Mouse (Mus musculus): ENCODE measurements around the gene Psmb11. TPM values are rescaled to one million over a fixed set of nuclear protein-coding genes. Genes with fewer than 3 reads are reported as not detected.
"Not testable (repeated sequence)": the region's sequence is repeated elsewhere in the genome, so short reads cannot be mapped to it uniquely, and the experiment has no call there.

Psmb11 gene
- polyA plus RNA-seq, 1 experiment = 0.38 TPM

DNA sequence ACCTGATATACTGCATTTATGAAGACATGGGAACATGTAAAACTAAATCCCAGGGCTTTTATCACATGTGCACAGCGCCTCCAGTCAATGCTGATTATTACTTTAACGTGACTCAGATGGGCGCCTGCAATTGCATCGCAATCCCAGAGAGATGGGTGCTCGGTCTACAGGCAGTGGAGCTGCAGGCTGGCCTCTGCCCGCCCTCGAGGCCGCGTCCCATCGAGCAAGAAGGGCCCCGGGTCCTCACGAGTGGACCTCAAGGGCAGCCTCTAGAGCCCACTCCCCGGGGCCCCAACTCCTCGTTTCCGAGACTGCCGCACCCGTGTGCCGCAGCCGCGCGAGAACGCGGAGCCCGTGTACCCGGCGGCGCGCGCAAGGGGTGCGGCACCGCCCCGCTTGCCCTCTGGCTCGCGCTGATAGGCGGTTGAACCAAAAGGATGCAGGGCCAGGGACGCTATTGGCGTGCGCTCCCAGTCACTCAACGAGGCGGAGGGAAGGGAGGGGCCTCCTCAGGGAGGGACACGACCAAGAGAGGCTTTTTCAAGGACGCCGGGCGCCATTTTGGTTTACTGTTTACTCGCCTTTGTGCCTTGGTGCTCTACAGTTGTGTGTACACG, 18.1 kb upstream of the Psmb11 start:
- Histone ChIP-seq H3K27me3 (ENCODE audit: control insufficient read depth, insufficient read depth, low read length) (no peaks in the 10 kb centered on the region), H3K4me3 (ENCODE audit: control insufficient read depth, low read depth, low read length) (peak overlapping the region; percentile 88), H3K36me3 (ENCODE audit: control insufficient read depth, insufficient read depth, low read length) (no peaks in the 10 kb centered on the region), H3K4me1 (ENCODE audit: control insufficient read depth, insufficient read depth, low read length) (peaks cover 5% of the 10 kb centered on the region), H3K27ac (ENCODE audit: control insufficient read depth, insufficient read depth, low read depth, low read length) (peak overlapping the region; percentile 97)
- TF ChIP-seq POLR2A (IDR thresholded peaks at IDR 0.05; ENCODE audit: control insufficient read depth, low read depth, low read length) = peak; percentile 68; the same call in 1 of the 2 replicates
- TF ChIP-seq CTCF (IDR thresholded peaks at IDR 0.05; ENCODE audit: control insufficient read depth, insufficient read depth, insufficient replicate concordance, low read depth, low read length) = no peak

DNA sequence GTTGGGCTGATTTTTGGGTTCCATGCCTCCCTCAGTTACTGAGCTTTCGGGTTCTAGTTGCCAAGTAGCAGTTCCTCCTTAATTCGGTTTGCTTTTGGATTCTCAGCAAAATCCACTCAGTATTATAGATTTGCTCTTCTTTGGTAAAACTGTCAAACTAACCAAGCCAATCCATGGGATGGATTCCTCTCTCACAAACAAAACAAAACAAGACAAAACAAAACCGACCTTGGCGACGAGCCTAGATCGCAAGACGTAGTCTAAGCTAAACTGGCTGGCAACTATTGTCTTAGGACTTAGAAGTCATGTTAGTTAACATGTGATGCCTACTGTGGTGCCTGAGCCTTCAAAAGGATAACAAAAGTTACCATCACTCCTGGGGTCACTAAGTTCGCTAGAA, 17.5 kb upstream of the Psmb11 start:
- no peaks in the 10 kb centered on the region for H3K27me3 ChIP-seq (ENCODE audit: control insufficient read depth, insufficient read depth, low read length)
- H3K4me1 ChIP-seq (ENCODE audit: control insufficient read depth, insufficient read depth, low read length) = peaks cover 5% of the 10 kb centered on the region
- no peaks in the 10 kb centered on the region for H3K36me3 ChIP-seq (ENCODE audit: control insufficient read depth, insufficient read depth, low read length)
- H3K4me3 ChIP-seq (ENCODE audit: control insufficient read depth, low read depth, low read length) = peak overlapping the region; percentile 88
- no peak for TF ChIP-seq CTCF (IDR thresholded peaks at IDR 0.05; ENCODE audit: control insufficient read depth, insufficient read depth, insufficient replicate concordance, low read depth, low read length)
- H3K27ac ChIP-seq (ENCODE audit: control insufficient read depth, insufficient read depth, low read depth, low read length) = peak overlapping the region; percentile 97

DNA sequence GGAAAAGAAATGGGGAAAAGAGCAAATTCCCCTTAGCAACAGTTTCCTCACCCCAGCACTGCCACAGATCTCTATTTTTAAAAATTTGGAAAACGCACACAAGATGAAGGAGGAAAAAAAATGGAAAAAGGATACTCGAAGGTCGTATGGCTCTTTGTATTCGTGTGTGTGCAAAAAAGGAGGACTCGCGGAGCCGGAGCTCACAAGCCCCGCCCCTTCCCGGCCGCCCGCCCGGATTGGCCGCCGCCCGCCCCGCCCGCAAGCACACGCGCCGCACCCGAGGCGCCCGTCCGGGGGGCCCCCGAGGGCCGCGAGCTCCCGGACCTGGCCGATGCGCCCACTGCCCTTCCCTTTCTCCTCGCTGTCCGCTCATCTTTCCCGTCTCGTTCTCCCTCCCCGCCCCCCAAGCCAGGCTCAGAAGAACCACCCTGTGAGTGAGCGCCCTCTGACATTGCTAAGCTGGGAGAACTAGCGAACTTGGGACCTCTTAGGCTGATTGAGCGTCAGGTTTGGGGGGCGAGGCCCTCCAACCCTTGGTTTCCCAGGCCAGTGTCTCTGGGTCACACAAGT, 15.4 kb upstream of the Psmb11 start, which contains the start of gene 4931414P19Rik:
TSS of gene 4931414P19Rik (minus strand) at position 242 of the 570 bp plus-strand sequence.
- peak within 1 kb of the TSS; percentile 92 for H3K27ac ChIP-seq (ENCODE audit: control insufficient read depth, insufficient read depth, low read depth, low read length)
- no peaks in the 10 kb centered on the region for H3K36me3 ChIP-seq (ENCODE audit: control insufficient read depth, insufficient read depth, low read length)
- H3K27me3 ChIP-seq (ENCODE audit: control insufficient read depth, insufficient read depth, low read length) = no peaks in the 10 kb centered on the region
- TF ChIP-seq POLR2A (IDR thresholded peaks at IDR 0.05; ENCODE audit: control insufficient read depth, low read depth, low read length) (peak; percentile 48; the same call in 1 of the 2 replicates), CTCF (IDR thresholded peaks at IDR 0.05; ENCODE audit: control insufficient read depth, insufficient read depth, insufficient replicate concordance, low read depth, low read length) (no peak)
- H3K4me3 ChIP-seq (ENCODE audit: control insufficient read depth, low read depth, low read length) = peak within 1 kb of the TSS; percentile 95
- H3K4me1 ChIP-seq (ENCODE audit: control insufficient read depth, insufficient read depth, low read length) = peaks cover 5% of the 10 kb centered on the region

DNA sequence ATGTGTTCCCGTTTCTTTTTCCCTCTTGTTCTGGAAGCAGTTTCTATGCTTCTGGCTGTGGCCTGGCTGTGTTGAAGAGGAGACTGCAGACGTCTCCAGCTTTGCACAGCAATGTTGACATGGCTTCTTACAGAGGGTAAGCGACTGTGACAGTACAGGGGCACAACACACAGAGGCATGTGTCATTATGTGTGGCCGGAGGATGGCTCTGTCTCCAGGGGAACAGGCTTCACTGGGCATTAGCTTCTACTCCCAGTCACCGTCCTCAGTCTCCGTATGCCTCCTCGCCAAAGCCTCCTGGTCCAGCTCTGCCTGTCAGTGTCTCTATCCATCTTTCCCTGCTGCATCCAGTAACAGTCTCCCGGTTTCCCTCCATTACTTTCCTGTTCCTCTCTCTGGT, 14.0 kb upstream of the Psmb11 start:
- Histone ChIP-seq H3K4me1 (ENCODE audit: control insufficient read depth, insufficient read depth, low read length) (peaks cover 5% of the 10 kb centered on the region), H3K27me3 (ENCODE audit: control insufficient read depth, insufficient read depth, low read length) (no peaks in the 10 kb centered on the region), H3K36me3 (ENCODE audit: control insufficient read depth, insufficient read depth, low read length) (no peaks in the 10 kb centered on the region), H3K4me3 (ENCODE audit: control insufficient read depth, low read depth, low read length) (no peak overlapping the region), H3K27ac (ENCODE audit: control insufficient read depth, insufficient read depth, low read depth, low read length) (no peak overlapping the region)
- TF ChIP-seq CTCF (IDR thresholded peaks at IDR 0.05; ENCODE audit: control insufficient read depth, insufficient read depth, insufficient replicate concordance, low read depth, low read length) (no peak), POLR2A (IDR thresholded peaks at IDR 0.05; ENCODE audit: control insufficient read depth, low read depth, low read length) (no peak)

DNA sequence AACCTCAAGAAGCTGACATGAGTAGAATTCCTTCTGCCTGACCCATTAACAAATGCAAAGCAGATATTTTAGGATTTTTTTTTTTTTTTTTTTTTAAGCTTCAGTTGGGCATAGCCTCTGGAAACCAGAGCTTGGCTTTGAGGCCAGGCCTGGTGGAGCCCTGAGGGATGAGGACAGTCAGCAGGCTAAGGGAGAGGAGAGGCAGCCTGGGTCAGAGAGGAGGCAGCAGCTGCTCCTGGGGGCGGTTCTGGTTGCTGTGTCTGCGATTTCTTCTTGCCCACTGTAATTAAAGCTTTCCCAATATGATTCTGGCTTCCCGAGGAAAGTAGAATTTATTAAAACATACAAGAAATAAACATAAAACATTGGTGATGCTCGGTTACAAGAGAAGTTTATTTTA, 12.0 kb upstream of the Psmb11 start:
- H3K4me3 ChIP-seq (ENCODE audit: control insufficient read depth, low read depth, low read length) = no peak overlapping the region
- H3K36me3 ChIP-seq (ENCODE audit: control insufficient read depth, insufficient read depth, low read length) = no peaks in the 10 kb centered on the region
- H3K4me1 ChIP-seq (ENCODE audit: control insufficient read depth, insufficient read depth, low read length) = peaks cover 3% of the 10 kb centered on the region
- no peak for TF ChIP-seq POLR2A (IDR thresholded peaks at IDR 0.05; ENCODE audit: control insufficient read depth, low read depth, low read length)
- TF ChIP-seq CTCF (IDR thresholded peaks at IDR 0.05; ENCODE audit: control insufficient read depth, insufficient read depth, insufficient replicate concordance, low read depth, low read length) = no peak
- H3K27ac ChIP-seq (ENCODE audit: control insufficient read depth, insufficient read depth, low read depth, low read length) = no peak overlapping the region
- no peaks in the 10 kb centered on the region for H3K27me3 ChIP-seq (ENCODE audit: control insufficient read depth, insufficient read depth, low read length)

DNA sequence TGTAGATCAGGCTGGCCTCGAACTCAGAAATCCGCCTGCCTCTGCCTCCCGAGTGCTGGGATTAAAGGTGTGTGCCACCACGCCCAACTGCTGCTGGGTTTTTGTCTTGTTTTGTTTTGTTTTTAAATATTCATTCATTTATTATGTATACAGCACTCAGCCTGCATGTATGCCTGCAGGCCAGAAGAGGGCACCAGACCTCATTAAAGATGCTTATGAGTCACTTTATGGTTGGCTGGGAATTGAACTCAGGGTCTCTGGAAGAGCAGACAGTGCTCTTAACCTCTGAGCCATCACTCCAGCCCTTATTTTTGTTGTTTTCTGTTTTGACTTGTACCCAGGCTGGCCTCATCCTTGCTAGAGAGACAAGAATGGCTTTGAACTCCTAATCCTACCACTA, 11.3 kb upstream of the Psmb11 start:
- no peak overlapping the region for H3K4me3 ChIP-seq (ENCODE audit: control insufficient read depth, low read depth, low read length)

DNA sequence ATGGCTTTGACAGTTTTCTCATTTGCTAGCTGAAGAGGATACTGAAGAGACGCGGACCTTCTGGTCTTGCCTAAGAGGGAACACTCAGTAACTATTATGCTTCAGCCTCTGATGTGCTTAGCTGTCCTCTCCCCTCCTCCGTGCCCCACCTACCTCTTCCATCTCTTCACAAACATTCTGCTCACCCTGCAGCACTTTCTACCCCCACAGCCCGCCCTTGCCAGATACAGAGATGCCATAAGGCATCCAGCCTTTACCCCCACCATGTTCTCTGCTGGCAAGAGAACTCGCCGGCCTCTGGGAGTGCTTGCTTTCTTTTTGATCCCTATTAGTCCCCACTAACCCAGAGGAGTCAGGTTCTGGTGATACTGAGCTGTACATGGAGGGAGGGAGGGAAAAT, 10.6 kb upstream of the Psmb11 start:
- Histone ChIP-seq H3K27ac (ENCODE audit: control insufficient read depth, insufficient read depth, low read depth, low read length) (no peak overlapping the region), H3K4me3 (ENCODE audit: control insufficient read depth, low read depth, low read length) (no peak overlapping the region), H3K4me1 (ENCODE audit: control insufficient read depth, insufficient read depth, low read length) (peaks cover 3% of the 10 kb centered on the region), H3K36me3 (ENCODE audit: control insufficient read depth, insufficient read depth, low read length) (no peaks in the 10 kb centered on the region), H3K27me3 (ENCODE audit: control insufficient read depth, insufficient read depth, low read length) (no peaks in the 10 kb centered on the region)
- TF ChIP-seq CTCF (IDR thresholded peaks at IDR 0.05; ENCODE audit: control insufficient read depth, insufficient read depth, insufficient replicate concordance, low read depth, low read length) (no peak), POLR2A (IDR thresholded peaks at IDR 0.05; ENCODE audit: control insufficient read depth, low read depth, low read length) (no peak)

More for the DNA sequence above, 11.3 kb upstream of the Psmb11 start:
- Histone ChIP-seq H3K27me3 (ENCODE audit: control insufficient read depth, insufficient read depth, low read length) (no peaks in the 10 kb centered on the region), H3K27ac (ENCODE audit: control insufficient read depth, insufficient read depth, low read depth, low read length) (no peak overlapping the region; the same call in 1 of the 2 replicates), H3K4me1 (ENCODE audit: control insufficient read depth, insufficient read depth, low read length) (peaks cover 3% of the 10 kb centered on the region), H3K36me3 (ENCODE audit: control insufficient read depth, insufficient read depth, low read length) (no peaks in the 10 kb centered on the region)
- TF ChIP-seq CTCF (IDR thresholded peaks at IDR 0.05; ENCODE audit: control insufficient read depth, insufficient read depth, insufficient replicate concordance, low read depth, low read length) = no peak

DNA sequence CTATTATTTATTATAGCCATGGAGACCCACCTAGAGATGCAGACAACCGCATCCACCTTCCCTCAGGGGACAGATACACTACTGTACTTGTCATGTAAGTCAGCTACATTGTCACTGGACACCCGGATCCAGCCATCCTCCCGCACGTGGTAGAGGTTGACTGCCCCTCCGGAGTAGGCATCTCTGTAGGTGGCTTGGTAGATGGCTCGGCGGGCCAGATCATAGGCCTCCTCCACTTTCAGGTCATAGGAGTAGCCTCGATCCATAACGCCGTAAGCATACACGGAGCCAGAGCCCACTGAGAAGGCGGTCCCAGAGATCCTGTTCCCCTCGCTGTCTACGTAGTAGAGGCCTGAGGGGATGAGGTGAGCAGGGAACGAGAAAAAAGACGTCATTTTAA, 7.1 kb upstream of the Psmb11 start:
- not testable (repeated sequence) for H3K36me3 ChIP-seq (ENCODE audit: control insufficient read depth, insufficient read depth, low read length); H3K4me3 ChIP-seq (ENCODE audit: control insufficient read depth, low read depth, low read length); H3K27me3 ChIP-seq (ENCODE audit: control insufficient read depth, insufficient read depth, low read length); H3K4me1 ChIP-seq (ENCODE audit: control insufficient read depth, insufficient read depth, low read length); H3K27ac ChIP-seq (ENCODE audit: control insufficient read depth, insufficient read depth, low read depth, low read length)
